Mouse (Mus musculus) liver, embryonic 14.5 days (tissue): Measurements from ENCODE around the gene Gpc6.

Experiments used
- CTCF ChIP-seq: IDR thresholded peaks from 2 replicates; pipeline ENCODE4 v1.5.1; 2016; ENCODE audit warnings: antibody characterized with exemption, low read depth, control low read depth
- EP300 ChIP-seq: IDR thresholded peaks from 2 replicates; pipeline ENCODE4 v1.6.1; 2016; ENCODE audit warnings: antibody characterized with exemption, low read depth

- no peak for TF ChIP-seq CTCF
- TF ChIP-seq EP300: no peak
Observed at GRCm38 (mm10) chr14:117710463-117710911, 785.4 kb downstream of the Gpc6 start.
